Mouse (Mus musculus) heart, embryonic 16.5 days (tissue): Measurements from ENCODE around the gene Aox3. TPM values are rescaled to one million over a fixed set of nuclear protein-coding genes. Genes with fewer than 3 reads are reported as not detected.
A peak's percentile ranks its signal among the peaks of the same experiment; 100 is the strongest.

Experiments
- ATAC-seq: fragments of 200-750 bp; cut with Nextera tagmentation; replicated peaks from 2 replicates; pipeline ENCODE4 v1.8.0; 2017; ENCODE audit warnings: moderate number of reproducible peaks; ENCODE audit not compliant: insufficient read depth, low FRiP score; ENCODE audit errors: extremely low read depth
- H3K27ac ChIP-seq: fragments of 300-500 bp; sonication (generic); 2 replicates; pipeline ENCODE4 v1.5.1; 2014; ENCODE audit warnings: mild to moderate bottlenecking, low read length, control low read depth, moderate library complexity
- H3K27me3 ChIP-seq: fragments of 300-500 bp; sonication (generic); 2 replicates; pipeline ENCODE4 v1.6.1; 2014; ENCODE audit warnings: low read length, mixed read lengths; ENCODE audit not compliant: control insufficient read depth, insufficient read depth
- H3K36me3 ChIP-seq: fragments of 300-500 bp; sonication (generic); 2 replicates; pipeline ENCODE4 v1.6.1; 2014; ENCODE audit not compliant: control insufficient read depth, insufficient read depth
- H3K4me1 ChIP-seq: fragments of 300-500 bp; sonication (generic); 2 replicates; pipeline ENCODE4 v1.6.1; 2014; ENCODE audit warnings: low read length, mixed read lengths; ENCODE audit not compliant: control insufficient read depth, insufficient read depth
- H3K4me2 ChIP-seq: fragments of 300-500 bp; sonication (generic); 2 replicates; pipeline ENCODE4 v1.6.1; 2014; ENCODE audit warnings: low read depth, mild to moderate bottlenecking, control low read depth, low read length
- H3K4me3 ChIP-seq: fragments of 300-500 bp; sonication (generic); 2 replicates; pipeline ENCODE4 v1.5.1; 2014; ENCODE audit warnings: mild to moderate bottlenecking, control low read depth, low read length
- H3K9ac ChIP-seq: fragments of 300-500 bp; sonication (generic); 2 replicates; pipeline ENCODE4 v1.6.1; 2014; ENCODE audit warnings: low read length, control low read depth
- H3K9me3 ChIP-seq: fragments of 300-500 bp; sonication (generic); replicated peaks from 2 replicates; pipeline ENCODE4 v1.6.1; 2016; ENCODE audit warnings: low read length; ENCODE audit not compliant: control insufficient read depth
- WGBS: fragments of 180-500 bp; shearing (Covaris S2); extraction: QIAGEN DNeasy Blood & Tissue Kit; methylation state at CpG from one replicate; pipeline ENCODE4 v1.1.7; 2014; 5-methylcytosine and 5-hydroxymethylcytosine counted together
- polyA plus RNA-seq: library from polyadenylated mRNA; unstranded; fragments of >200 nt; fragmentation: Nextera tagmentation; extraction: Ambion mirVana; gene quantifications from 2 replicates; pipeline ENCODE4 v1.2.1, GENCODE M21; 2015

Aox3 gene
- polyA plus RNA-seq, 1 experiment from 2014 or later, result 0.64 TPM

DNA sequence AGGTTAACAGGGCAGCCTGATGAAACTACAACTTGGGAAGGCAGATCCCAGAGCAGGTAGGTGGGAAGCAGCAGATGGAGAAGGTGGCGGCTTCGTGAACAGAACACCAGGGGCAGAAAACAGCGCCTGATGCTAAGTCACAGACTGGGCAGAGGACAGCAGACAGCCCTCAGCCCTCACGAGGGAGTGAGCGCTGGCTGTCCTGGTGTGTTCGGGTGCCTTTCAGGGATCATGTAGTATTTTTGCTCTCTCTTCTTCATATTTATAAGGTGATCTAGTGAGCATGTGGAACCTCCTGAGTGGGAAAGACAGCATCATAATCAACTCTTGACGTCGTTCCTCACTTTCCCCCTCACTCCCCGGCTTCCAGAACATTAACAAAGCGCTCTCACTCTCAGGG is 33.1 kb downstream of the Aox3 start:
- no peaks in the 10 kb centered on the region for H3K9me3 ChIP-seq
- H3K27me3 ChIP-seq, result no peaks in the 10 kb centered on the region
- H3K4me1 ChIP-seq, result no peaks in the 10 kb centered on the region
- H3K9ac ChIP-seq, result no peak overlapping the region
- no peak for ATAC-seq
- H3K4me3 ChIP-seq, result no peak overlapping the region
- H3K36me3 ChIP-seq, result no peaks in the 10 kb centered on the region
- 77% methylated on average over 10 of the region's 10 CpGs for WGBS
- H3K4me2 ChIP-seq, result no peak overlapping the region
- no peak overlapping the region for H3K27ac ChIP-seq

- H3K36me3 ChIP-seq, result no peaks in the 10 kb centered on the region
- H3K4me3 ChIP-seq, result no peak overlapping the region
- H3K4me1 ChIP-seq, result no peaks in the 10 kb centered on the region
- no peak overlapping the region for H3K27ac ChIP-seq
- no peaks in the 10 kb centered on the region for H3K27me3 ChIP-seq
- no peak for ATAC-seq
- no peak overlapping the region for H3K9ac ChIP-seq
- no peaks in the 10 kb centered on the region for H3K9me3 ChIP-seq
- H3K4me2 ChIP-seq, result no peak overlapping the region
- WGBS, result 75% methylated on average over 6 of the region's 6 CpGs
These were observed 34.8 kb downstream of the Aox3 start for GRCm38 (mm10) chr1:58147776-58148175.

- no peak overlapping the region for H3K4me2 ChIP-seq
- H3K27ac ChIP-seq, result no peak overlapping the region
- 51% methylated on average over 8 of the region's 8 CpGs for WGBS
- no peaks in the 10 kb centered on the region for H3K4me1 ChIP-seq
- H3K4me3 ChIP-seq, result no peak overlapping the region
- H3K27me3 ChIP-seq, result no peaks in the 10 kb centered on the region
- H3K9me3 ChIP-seq, result no peaks in the 10 kb centered on the region
- no peak overlapping the region for H3K9ac ChIP-seq
- no peak for ATAC-seq
- H3K36me3 ChIP-seq, result no peaks in the 10 kb centered on the region
These were observed 39.3 kb downstream of the Aox3 start for GRCm38 (mm10) chr1:58152247-58152646.

DNA sequence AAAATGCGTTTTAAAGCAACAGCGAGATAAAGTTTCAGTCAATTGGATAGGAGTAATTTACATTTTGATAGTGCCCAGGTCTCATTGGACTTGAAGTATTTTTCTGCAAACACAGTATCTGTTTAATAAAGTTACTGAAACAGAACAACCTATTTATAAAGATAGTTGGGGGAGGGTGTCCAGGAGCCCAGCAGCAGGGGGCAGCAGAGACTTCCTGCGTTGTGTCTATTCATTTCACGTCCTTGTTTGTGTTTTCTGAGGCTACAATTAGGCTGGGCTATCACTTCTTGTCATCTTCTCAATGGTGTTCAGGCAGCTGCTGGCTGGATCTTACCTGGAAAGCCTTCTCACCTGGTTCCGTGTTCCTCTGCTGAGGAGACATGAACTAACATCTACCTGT is 43.8 kb downstream of the Aox3 start:
- Histone ChIP-seq H3K9me3 (no peaks in the 10 kb centered on the region), H3K4me1 (no peaks in the 10 kb centered on the region), H3K27ac (no peak overlapping the region), H3K9ac (no peak overlapping the region), H3K4me2 (no peak overlapping the region), H3K36me3 (no peaks in the 10 kb centered on the region), H3K4me3 (no peak overlapping the region), H3K27me3 (no peaks in the 10 kb centered on the region)
- no peak for ATAC-seq
- 51% methylated on average over 5 of the region's 5 CpGs for WGBS

DNA sequence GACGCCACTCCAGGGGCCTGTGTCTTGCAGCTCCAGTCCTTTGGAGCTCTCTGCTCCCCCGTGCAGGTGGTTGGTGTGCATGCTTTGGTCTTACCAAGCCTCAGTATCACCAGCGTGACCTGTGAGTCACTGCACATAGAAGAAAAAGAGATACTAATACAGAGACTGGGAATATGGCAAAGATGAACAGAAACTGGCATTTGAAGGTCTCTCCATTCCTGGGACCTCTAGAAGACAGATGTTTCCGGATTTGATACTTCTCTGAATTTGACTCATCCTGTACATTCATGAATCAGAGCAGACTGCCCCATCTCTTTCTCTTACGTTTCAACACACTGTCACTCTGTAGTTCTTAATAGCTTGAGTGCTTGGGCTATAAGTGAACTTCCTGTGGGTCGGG is 57.0 kb downstream of the Aox3 start:
- Histone ChIP-seq H3K4me2 (no peak overlapping the region), H3K4me3 (no peak overlapping the region), H3K27ac (no peak overlapping the region), H3K27me3 (no peaks in the 10 kb centered on the region), H3K36me3 (no peaks in the 10 kb centered on the region), H3K9ac (no peak overlapping the region), H3K9me3 (no peaks in the 10 kb centered on the region), H3K4me1 (no peaks in the 10 kb centered on the region)
- no peak for ATAC-seq
- WGBS, result 69% methylated on average over 6 of the region's 6 CpGs

GRCm38 (mm10) chr1:58188514-58189175 is 75.7 kb downstream of the Aox3 start:
- Histone ChIP-seq H3K4me2 (no peak overlapping the region), H3K9me3 (no peaks in the 10 kb centered on the region), H3K27me3 (no peaks in the 10 kb centered on the region), H3K4me3 (no peak overlapping the region), H3K9ac (no peak overlapping the region), H3K27ac (no peak overlapping the region), H3K36me3 (no peaks in the 10 kb centered on the region), H3K4me1 (no peaks in the 10 kb centered on the region)
- no peak for ATAC-seq
- 71% methylated on average over 5 of the region's 5 CpGs for WGBS

DNA sequence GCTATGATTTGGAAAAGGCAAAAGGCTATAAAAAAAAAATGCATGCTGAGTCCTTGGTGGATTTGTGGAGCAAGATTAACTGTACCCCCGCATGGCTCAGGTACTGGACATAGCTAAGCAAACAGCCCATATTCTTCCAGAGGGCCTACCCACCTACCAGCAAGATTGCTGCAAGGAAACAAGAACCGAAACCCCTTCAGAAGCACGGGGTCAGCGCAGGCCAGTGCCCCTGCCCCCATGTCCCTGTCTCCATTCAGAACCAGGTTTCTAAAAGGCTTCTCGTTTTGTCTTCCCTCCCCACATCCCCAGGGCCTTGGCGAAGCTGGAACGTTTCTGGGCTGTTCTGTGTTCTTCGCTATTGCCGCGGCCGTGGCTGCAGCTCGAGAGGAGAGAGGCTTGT is 81.4 kb downstream of the Aox3 start:
- H3K9me3 ChIP-seq, result no peaks in the 10 kb centered on the region
- no peak overlapping the region for H3K27ac ChIP-seq
- no peaks in the 10 kb centered on the region for H3K27me3 ChIP-seq
- H3K4me1 ChIP-seq, result peaks cover 5% of the 10 kb centered on the region; the same call in 1 of the 2 replicates
- no peak for ATAC-seq
- WGBS, result 85% methylated on average over 12 of the region's 12 CpGs
- H3K9ac ChIP-seq, result no peak overlapping the region
- H3K4me2 ChIP-seq, result no peak overlapping the region
- H3K4me3 ChIP-seq, result no peak overlapping the region
- no peaks in the 10 kb centered on the region for H3K36me3 ChIP-seq

DNA sequence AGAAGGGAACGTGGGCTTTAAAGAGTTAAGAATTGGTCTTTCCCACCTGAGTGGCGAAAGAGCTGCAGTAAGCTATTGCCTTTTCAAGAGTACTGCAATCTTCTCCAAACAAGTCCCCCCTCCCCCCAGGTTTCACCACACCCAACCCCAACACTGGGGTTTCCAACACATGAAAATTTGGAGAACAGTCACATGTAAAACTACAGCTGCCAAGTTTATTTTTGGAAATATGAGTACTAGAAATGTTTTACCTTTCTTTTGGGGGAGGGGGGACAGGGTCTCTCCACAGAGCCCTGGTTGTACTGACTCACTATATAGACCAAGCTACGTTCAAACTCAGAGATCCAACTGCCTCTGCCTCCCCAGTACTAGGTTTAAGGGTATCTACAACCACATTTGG is 82.1 kb downstream of the Aox3 start:
- no peak for ATAC-seq
- H3K4me2 ChIP-seq, result peak overlapping the region; percentile 48
- no peak overlapping the region for H3K27ac ChIP-seq
- no peaks in the 10 kb centered on the region for H3K36me3 ChIP-seq
- no peak overlapping the region for H3K9ac ChIP-seq
- no peaks in the 10 kb centered on the region for H3K9me3 ChIP-seq
- peaks cover 5% of the 10 kb centered on the region; the same call in 1 of the 2 replicates for H3K4me1 ChIP-seq
- 0 out of 2 replicates have a peak overlapping the region, but pooled peaks have one; percentile 22 for H3K4me3 ChIP-seq
- 62% methylated on average over 3 of the region's 3 CpGs for WGBS
- no peaks in the 10 kb centered on the region for H3K27me3 ChIP-seq

GRCm38 (mm10) chr1:58195541-58195940 is 82.6 kb downstream of the Aox3 start:
- WGBS, result 20% methylated on average over 10 of the region's 10 CpGs
- Histone ChIP-seq H3K4me2 (peak overlapping the region; percentile 48), H3K27ac (no peak overlapping the region), H3K36me3 (no peaks in the 10 kb centered on the region), H3K9me3 (no peaks in the 10 kb centered on the region), H3K27me3 (no peaks in the 10 kb centered on the region), H3K9ac (no peak overlapping the region), H3K4me1 (peaks cover 5% of the 10 kb centered on the region; the same call in 1 of the 2 replicates), H3K4me3 (peak overlapping the region; percentile 22; the same call in 1 of the 2 replicates)
- ATAC-seq, result no peak
